Mouse (Mus musculus) hindbrain, embryonic 10.5 days (tissue): ENCODE results near the gene Etfa. TPM values are rescaled to one million over a fixed set of nuclear protein-coding genes. Genes with fewer than 3 reads are reported as not detected.

Source experiments
- DNase-seq: peaks from one replicate; pipeline ENCODE4 v3.0.0-alpha.2; 2017; ENCODE audit warnings: low spot score
- H3K27ac ChIP-seq: fragments of 300-500 bp; sonication (generic); 2 replicates; pipeline ENCODE4 v1.5.1; 2016; ENCODE audit warnings: mild to moderate bottlenecking, moderate library complexity
- H3K27me3 ChIP-seq: fragments of 300-500 bp; sonication (generic); 2 replicates; pipeline ENCODE4 v1.6.1; 2016; ENCODE audit warnings: mild to moderate bottlenecking; ENCODE audit not compliant: poor library complexity, insufficient read depth, severe bottlenecking
- H3K36me3 ChIP-seq: fragments of 300-500 bp; sonication (generic); 2 replicates; pipeline ENCODE4 v1.6.1; 2016; ENCODE audit warnings: mild to moderate bottlenecking, moderate library complexity
- H3K4me1 ChIP-seq: fragments of 300-500 bp; sonication (generic); replicated peaks from 2 replicates; pipeline ENCODE4 v1.6.1; 2016; ENCODE audit warnings: mild to moderate bottlenecking
- H3K4me3 ChIP-seq: fragments of 300-500 bp; sonication (generic); 2 replicates; pipeline ENCODE4 v1.5.1; 2016; ENCODE audit warnings: mild to moderate bottlenecking, moderate library complexity
- H3K9me3 ChIP-seq: fragments of 300-500 bp; sonication (generic); 2 replicates; pipeline ENCODE4 v1.6.1; 2016; ENCODE audit warnings: mild to moderate bottlenecking, moderate library complexity
- WGBS: fragments of 180-500 bp; shearing (Covaris S2); methylation state at CpG from one replicate; pipeline ENCODE4 v1.1.7; 2016; 5-methylcytosine and 5-hydroxymethylcytosine counted together
- polyA plus RNA-seq: library from polyadenylated mRNA; unstranded; fragments of >200 nt; fragmentation: Nextera tagmentation; extraction: Ambion mirVana; gene quantifications from 2 replicates; pipeline ENCODE4 v1.2.1, GENCODE M21; 2016

Etfa gene
- polyA plus RNA-seq, 1 experiment from 2014 or later: 122 TPM

GRCm38 (mm10) chr9:55541681-55542365 lies 29.8 kb upstream of the Etfa start:
- peak overlapping the region; percentile 54 for H3K4me3 ChIP-seq
- peak; percentile 55 for DNase-seq
- 1% methylated on average over 59 of the region's 59 CpGs for WGBS
- no peaks in the 10 kb centered on the region for H3K9me3 ChIP-seq
- no peaks in the 10 kb centered on the region for H3K36me3 ChIP-seq
- H3K4me1 ChIP-seq: peaks cover 74% of the 10 kb centered on the region
- H3K27me3 ChIP-seq: peaks cover 100% of the 10 kb centered on the region
- peak overlapping the region; percentile 68 for H3K27ac ChIP-seq

- DNase-seq: peak; percentile 94
- peak overlapping the region; percentile 54 for H3K4me3 ChIP-seq
- H3K36me3 ChIP-seq: no peaks in the 10 kb centered on the region
- H3K27ac ChIP-seq: peak overlapping the region; percentile 42
- WGBS: 0% methylated on average over 28 of the region's 28 CpGs
- H3K27me3 ChIP-seq: peaks cover 100% of the 10 kb centered on the region
- H3K9me3 ChIP-seq: no peaks in the 10 kb centered on the region
- H3K4me1 ChIP-seq: peaks cover 65% of the 10 kb centered on the region
These were observed 28.8 kb upstream of the Etfa start for GRCm38 (mm10) chr9:55540888-55541287.

- Histone ChIP-seq H3K36me3 (no peaks in the 10 kb centered on the region), H3K27ac (peak overlapping the region; percentile 42), H3K4me1 (peaks cover 61% of the 10 kb centered on the region), H3K4me3 (peak overlapping the region; percentile 54), H3K9me3 (no peaks in the 10 kb centered on the region), H3K27me3 (peaks cover 98% of the 10 kb centered on the region)
- no peak for DNase-seq
- WGBS: under 1% methylated on average over 12 of the region's 12 CpGs
These were observed 28.3 kb upstream of the Etfa start for GRCm38 (mm10) chr9:55540391-55540770.

- Histone ChIP-seq H3K27ac (no peak overlapping the region), H3K4me1 (peaks cover 56% of the 10 kb centered on the region), H3K9me3 (no peaks in the 10 kb centered on the region), H3K27me3 (peaks cover 98% of the 10 kb centered on the region), H3K4me3 (peak overlapping the region; percentile 54), H3K36me3 (no peaks in the 10 kb centered on the region)
- 2% methylated on average over 31 of the region's 31 CpGs for WGBS
- peak; percentile 51 for DNase-seq
These were observed 27.8 kb upstream of the Etfa start for GRCm38 (mm10) chr9:55539661-55540390.

- H3K27me3 ChIP-seq: peaks cover 97% of the 10 kb centered on the region
- no peak for DNase-seq
- WGBS: 5% methylated on average over 1 of the region's 1 CpGs
- no peak overlapping the region; the same call in 1 of the 2 replicates for H3K4me3 ChIP-seq
- H3K36me3 ChIP-seq: no peaks in the 10 kb centered on the region
- H3K27ac ChIP-seq: no peak overlapping the region
- H3K4me1 ChIP-seq: peaks cover 47% of the 10 kb centered on the region
- H3K9me3 ChIP-seq: no peaks in the 10 kb centered on the region
These were observed 27.0 kb upstream of the Etfa start for GRCm38 (mm10) chr9:55539006-55539405.

GRCm38 (mm10) chr9:55538377-55538776 lies 26.3 kb upstream of the Etfa start, which contains the start of gene Isl2:
TSS of gene Isl2 (plus strand) at chr9:55538672.
- H3K9me3 ChIP-seq: no peaks in the 10 kb centered on the region
- peaks cover 41% of the 10 kb centered on the region for H3K4me1 ChIP-seq
- H3K27me3 ChIP-seq: peaks cover 91% of the 10 kb centered on the region
- no peak within 1 kb of the TSS for H3K27ac ChIP-seq
- peak within 1 kb of the TSS; percentile 54 for H3K4me3 ChIP-seq
- 8% methylated on average over 4 of the region's 4 CpGs for WGBS
- no peaks in the 10 kb centered on the region for H3K36me3 ChIP-seq
- DNase-seq: peak; percentile 15

- Histone ChIP-seq H3K9me3 (no peaks in the 10 kb centered on the region), H3K4me1 (peaks cover 18% of the 10 kb centered on the region), H3K27me3 (peaks cover 70% of the 10 kb centered on the region), H3K4me3 (no peak overlapping the region), H3K27ac (no peak overlapping the region), H3K36me3 (no peaks in the 10 kb centered on the region)
- DNase-seq: peak; percentile 61
- WGBS: 33% methylated on average over 3 of the region's 3 CpGs
These were observed 23.9 kb upstream of the Etfa start for GRCm38 (mm10) chr9:55535907-55536306.

GRCm38 (mm10) chr9:55525716-55526115 lies 13.7 kb upstream of the Etfa start:
- H3K9me3 ChIP-seq: no peaks in the 10 kb centered on the region
- H3K27me3 ChIP-seq: peaks cover 5% of the 10 kb centered on the region; the same call in 1 of the 2 replicates
- H3K36me3 ChIP-seq: no peaks in the 10 kb centered on the region
- no peak overlapping the region for H3K4me3 ChIP-seq
- 34% methylated on average over 4 of the region's 4 CpGs for WGBS
- H3K4me1 ChIP-seq: no peaks in the 10 kb centered on the region
- H3K27ac ChIP-seq: no peak overlapping the region
- no peak for DNase-seq

GRCm38 (mm10) chr9:55511521-55511993 lies 486 bp downstream of the Etfa start:
- H3K27me3 ChIP-seq: peaks cover 24% of the 10 kb centered on the region
- under 1% methylated on average over 32 of the region's 32 CpGs for WGBS
- no peaks in the 10 kb centered on the region for H3K9me3 ChIP-seq
- H3K27ac ChIP-seq: peak overlapping the region; percentile 94
- peak overlapping the region; percentile 78 for H3K4me3 ChIP-seq
- peak; percentile 84 for DNase-seq
- no peaks in the 10 kb centered on the region for H3K36me3 ChIP-seq
- peaks cover 16% of the 10 kb centered on the region; the same call in 1 of the 2 replicates for H3K4me1 ChIP-seq

- Histone ChIP-seq H3K36me3 (no peaks in the 10 kb centered on the region), H3K9me3 (no peaks in the 10 kb centered on the region), H3K27me3 (peaks cover 24% of the 10 kb centered on the region), H3K27ac (0 out of 2 replicates have a peak overlapping the region, but pooled peaks have one; percentile 94), H3K4me3 (peak overlapping the region; percentile 78), H3K4me1 (peaks cover 16% of the 10 kb centered on the region; the same call in 1 of the 2 replicates)
- WGBS: 82% methylated on average over 10 of the region's 10 CpGs
- no peak for DNase-seq
These were observed 1.3 kb downstream of the Etfa start for GRCm38 (mm10) chr9:55510651-55511235.

- Histone ChIP-seq H3K36me3 (no peaks in the 10 kb centered on the region), H3K9me3 (no peaks in the 10 kb centered on the region), H3K27ac (no peak overlapping the region), H3K4me1 (peaks cover 16% of the 10 kb centered on the region; the same call in 1 of the 2 replicates), H3K4me3 (no peak overlapping the region), H3K27me3 (peaks cover 22% of the 10 kb centered on the region)
- no peak for DNase-seq
- WGBS: 90% methylated on average over 1 of the region's 1 CpGs
These were observed 2.3 kb downstream of the Etfa start for GRCm38 (mm10) chr9:55509731-55510130.

GRCm38 (mm10) chr9:55508701-55509100 lies 3.3 kb downstream of the Etfa start:
- peaks cover 12% of the 10 kb centered on the region for H3K27me3 ChIP-seq
- H3K36me3 ChIP-seq: no peaks in the 10 kb centered on the region
- H3K4me1 ChIP-seq: peaks cover 16% of the 10 kb centered on the region; the same call in 1 of the 2 replicates
- H3K4me3 ChIP-seq: no peak overlapping the region
- H3K27ac ChIP-seq: no peak overlapping the region
- WGBS: 73% methylated on average over 4 of the region's 4 CpGs
- no peak for DNase-seq
- H3K9me3 ChIP-seq: no peaks in the 10 kb centered on the region
